Mouse (Mus musculus) left cerebral cortex, adult 9 months (tissue): Measurements from ENCODE around the gene Agpat4.
A peak's percentile ranks its signal among the peaks of the same experiment; 100 is the strongest.
"Not testable (repeated sequence)": the region's sequence is repeated elsewhere in the genome, so short reads cannot be mapped to it uniquely, and the experiment has no call there.

Source experiments
- DNase-seq, 2 experiments: peaks; one replicate each; pipeline ENCODE4 v3.0.0; 2022; ENCODE audit warnings: low spot score in 2 of 2

Gene Agpat4

DNA sequence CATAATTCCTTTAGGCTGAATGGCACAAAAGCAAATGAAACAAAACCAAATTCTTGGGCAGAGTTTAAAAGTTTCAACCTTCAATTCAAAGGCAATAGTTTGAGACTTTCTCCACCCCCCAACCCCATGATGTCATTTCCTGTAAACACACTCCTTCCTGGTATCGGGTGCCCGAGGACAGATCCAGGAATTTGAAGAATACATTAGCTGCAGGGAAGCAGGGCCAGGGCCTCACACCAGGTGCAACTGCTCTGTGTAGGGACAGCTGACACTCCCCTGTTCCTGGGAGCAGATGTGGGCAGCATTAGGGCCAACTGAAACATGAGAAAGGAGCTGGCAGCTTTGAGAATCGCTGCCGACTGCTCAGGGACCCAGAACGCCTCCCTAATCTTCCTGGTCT is 76.6 kb downstream of the Agpat4 start:
- DNase-seq, result no peak

DNA sequence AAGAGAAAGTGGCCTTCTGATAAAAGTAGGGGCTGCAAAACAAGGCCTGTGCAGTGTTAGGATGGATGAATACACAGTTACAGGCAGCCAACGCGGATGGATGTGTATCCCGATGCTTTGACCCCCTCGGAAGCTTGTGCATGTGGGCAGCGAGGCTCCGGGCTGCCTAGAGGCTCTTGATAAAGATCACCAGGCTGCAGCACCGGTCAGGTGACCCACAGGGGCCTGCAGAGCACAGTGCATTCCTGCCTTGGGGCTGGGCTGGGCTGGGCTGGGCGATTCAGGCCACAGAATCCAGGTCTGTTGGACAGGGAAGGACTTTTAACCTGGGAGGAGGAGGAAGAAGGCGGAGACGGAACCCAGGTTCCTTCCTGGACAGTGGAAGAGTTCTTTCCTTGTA is 77.1 kb downstream of the Agpat4 start:
- no peak for DNase-seq

GRCm38 (mm10) chr17:12199933-12200332 is 81.4 kb downstream of the Agpat4 start:
- DNase-seq, result no peak

GRCm38 (mm10) chr17:12201086-12201485 is 82.6 kb downstream of the Agpat4 start:
- no peak for DNase-seq

GRCm38 (mm10) chr17:12203414-12203897 is 85.0 kb downstream of the Agpat4 start:
- peak in 1 of 2 experiments; percentile 49 for DNase-seq

- DNase-seq, result no peak
These were observed 85.7 kb downstream of the Agpat4 start for GRCm38 (mm10) chr17:12204246-12204645.

- no peak for DNase-seq
These were observed 86.1 kb downstream of the Agpat4 start for GRCm38 (mm10) chr17:12204689-12205014.

GRCm38 (mm10) chr17:12205015-12205693 is 86.7 kb downstream of the Agpat4 start:
- no peak for DNase-seq

DNA sequence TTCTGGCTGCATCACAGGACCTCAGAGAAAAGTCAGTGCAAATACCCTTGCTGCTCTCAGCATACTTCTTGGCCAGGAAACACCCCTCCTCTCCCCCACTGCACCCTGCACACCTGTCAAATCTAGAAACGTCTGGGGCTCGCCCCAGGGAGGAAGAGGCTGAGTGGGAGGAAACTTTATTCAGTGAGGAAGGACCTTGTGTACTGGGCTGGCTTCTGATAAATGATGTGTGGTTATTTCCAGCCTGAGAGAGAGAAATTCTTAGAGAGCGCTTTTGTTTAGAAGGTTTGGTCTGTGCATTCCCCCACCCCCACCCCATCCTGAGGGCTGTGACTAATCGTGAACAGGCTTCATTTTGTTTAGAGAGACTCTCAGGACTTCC is 87.2 kb downstream of the Agpat4 start:
- DNase-seq, result no peak

DNA sequence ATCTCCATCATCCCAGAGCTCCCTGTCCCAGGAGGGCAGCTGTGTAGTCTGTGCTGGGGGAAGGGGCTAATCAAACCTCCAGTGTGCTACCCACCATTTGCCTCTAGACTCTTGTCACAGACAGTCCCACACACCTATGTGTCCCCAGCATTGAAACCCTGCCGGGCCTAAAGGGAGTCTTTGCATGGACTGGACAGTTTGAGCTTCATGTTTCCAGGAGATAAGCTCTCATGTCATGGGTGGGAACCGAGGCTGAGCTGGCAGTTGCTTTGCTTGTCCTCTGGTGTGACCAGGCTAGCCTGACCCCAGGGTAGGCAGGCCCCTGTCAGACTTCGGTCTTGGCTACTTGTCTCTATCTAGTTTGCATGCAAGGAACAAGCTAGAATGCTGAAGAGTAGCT is 87.7 kb downstream of the Agpat4 start:
- DNase-seq, result no peak

- no peak for DNase-seq
These were observed 88.6 kb downstream of the Agpat4 start for GRCm38 (mm10) chr17:12207022-12207548.

DNA sequence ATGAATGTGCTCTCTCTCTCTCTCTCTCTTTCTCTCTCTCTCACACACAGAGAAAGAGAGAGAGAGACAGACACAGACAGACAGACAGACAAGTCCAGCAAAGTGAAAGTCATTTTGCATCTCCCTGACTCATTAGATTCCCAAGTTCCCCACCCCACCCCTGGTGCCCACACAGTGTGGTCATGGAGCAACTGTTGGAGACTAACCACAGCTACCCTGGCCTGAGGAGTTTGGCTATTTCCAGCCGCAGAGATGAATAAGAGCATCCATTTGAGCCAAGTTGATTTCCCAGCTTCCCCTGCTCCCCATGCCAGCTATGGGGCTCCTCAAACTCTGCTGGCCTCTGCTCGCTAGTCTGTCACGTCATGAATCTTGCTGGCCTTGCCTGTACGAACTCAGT is 91.0 kb downstream of the Agpat4 start:
- DNase-seq, result no peak

GRCm38 (mm10) chr17:12210544-12211132 is 92.1 kb downstream of the Agpat4 start:
- DNase-seq, result peak in 1 of 2 experiments; percentile 86

GRCm38 (mm10) chr17:12211890-12212289 is 93.4 kb downstream of the Agpat4 start:
- DNase-seq, result no peak

DNA sequence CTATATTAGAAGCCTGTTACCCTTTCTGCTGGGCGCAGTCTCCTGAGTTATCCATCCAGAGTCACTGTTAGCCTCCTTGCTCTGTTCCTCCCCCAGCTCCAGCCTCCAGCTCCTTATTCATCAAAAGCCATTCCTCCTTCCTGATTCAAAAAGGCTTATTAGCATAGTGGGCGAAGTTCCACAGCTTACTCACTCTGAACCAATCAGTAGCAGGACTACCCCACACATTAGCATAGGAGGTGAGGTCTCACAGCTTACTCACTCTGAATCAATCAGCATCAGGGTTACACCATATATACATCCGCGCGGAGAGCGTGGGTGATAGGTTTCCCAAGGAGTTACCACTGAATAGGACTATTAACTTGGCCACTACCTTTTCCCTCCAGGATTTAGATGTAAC is 93.8 kb downstream of the Agpat4 start:
- DNase-seq, result peak in 1 of 2 experiments; percentile 56

GRCm38 (mm10) chr17:12213430-12213829 is 94.9 kb downstream of the Agpat4 start:
- peak in 1 of 2 experiments; percentile 69 for DNase-seq

DNA sequence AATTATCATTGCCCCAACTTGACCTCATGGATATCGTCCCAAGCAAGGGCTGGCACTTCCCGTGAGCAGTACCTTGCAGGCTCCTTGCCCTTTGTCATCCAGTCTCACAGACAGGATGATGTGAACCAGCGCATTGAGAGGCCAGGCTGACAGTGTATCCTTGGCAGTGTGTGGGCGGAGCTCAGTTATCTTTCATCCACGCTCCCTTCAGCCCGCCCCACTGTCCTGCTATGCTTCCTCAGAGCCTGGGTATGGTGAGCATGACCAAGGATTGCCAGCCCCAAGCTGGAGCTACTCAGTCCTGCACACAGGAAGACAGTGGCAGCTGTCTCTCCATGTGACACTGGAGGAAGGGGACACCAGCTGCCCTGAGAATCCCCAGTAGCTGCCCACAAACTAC is 97.7 kb downstream of the Agpat4 start:
- no peak for DNase-seq

DNA sequence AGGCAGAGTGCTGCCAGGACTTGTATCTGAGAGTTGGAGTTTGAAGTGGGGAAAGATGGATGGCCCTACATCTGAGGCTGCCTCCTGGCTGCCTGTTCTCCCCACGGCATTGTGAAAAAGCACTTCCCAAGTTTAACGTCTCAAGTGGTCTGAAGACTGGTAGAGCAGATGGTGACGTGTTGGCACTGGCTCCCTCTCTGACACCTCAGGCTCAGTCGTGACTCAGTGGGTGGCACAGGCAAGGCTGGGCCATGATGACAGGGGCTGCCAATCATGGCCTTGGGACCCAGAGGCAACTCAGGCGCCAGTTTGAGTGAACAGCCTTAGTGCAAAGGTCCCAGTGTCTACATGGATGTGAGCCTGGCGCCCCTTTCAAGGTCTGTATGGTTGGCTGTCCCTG is 103.4 kb downstream of the Agpat4 start:
- DNase-seq, result peak in 1 of 2 experiments; percentile 71

GRCm38 (mm10) chr17:12223682-12224081 is 105.2 kb downstream of the Agpat4 start:
- no peak for DNase-seq

DNA sequence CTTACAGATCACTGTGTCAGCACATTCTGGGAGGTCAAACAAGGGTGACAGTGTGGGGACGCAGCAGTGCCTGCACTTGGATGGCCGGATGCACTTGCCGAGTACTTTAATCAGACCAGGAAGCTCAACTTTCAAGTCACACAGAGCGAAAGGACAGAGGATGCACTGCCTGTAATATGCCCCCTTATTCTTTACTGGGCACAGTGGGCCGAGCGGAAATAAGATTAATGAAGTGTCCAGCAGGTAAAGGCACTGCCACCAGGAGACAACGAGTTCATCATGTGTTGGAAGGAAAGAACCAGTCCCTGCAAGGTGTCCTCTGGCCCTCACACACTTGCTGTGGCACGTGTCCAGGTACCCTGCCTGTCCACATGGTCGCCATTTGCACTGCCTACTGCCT is 105.6 kb downstream of the Agpat4 start:
- DNase-seq, result no peak

GRCm38 (mm10) chr17:12224551-12224950 is 106.0 kb downstream of the Agpat4 start:
- not testable (repeated sequence) for DNase-seq

DNA sequence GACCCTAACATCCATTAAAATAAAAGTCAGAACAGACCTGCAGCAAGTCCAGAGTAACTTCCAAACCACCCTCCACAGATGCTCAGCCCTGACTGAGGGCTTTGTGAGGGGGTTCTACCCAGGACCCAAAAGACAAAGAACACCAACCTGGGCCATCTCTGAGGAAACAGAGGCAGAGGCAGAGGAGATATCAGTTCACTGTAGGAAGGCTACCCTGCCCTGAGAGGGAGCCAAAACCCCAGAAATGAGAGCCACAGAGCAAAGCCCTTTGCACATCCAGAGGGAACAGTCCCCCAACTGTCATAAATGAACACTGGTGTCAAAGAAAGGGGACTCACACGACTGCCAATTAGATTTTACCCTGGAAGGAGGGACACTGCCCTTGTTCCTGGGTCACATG is 106.7 kb downstream of the Agpat4 start:
- DNase-seq, result no peak

DNA sequence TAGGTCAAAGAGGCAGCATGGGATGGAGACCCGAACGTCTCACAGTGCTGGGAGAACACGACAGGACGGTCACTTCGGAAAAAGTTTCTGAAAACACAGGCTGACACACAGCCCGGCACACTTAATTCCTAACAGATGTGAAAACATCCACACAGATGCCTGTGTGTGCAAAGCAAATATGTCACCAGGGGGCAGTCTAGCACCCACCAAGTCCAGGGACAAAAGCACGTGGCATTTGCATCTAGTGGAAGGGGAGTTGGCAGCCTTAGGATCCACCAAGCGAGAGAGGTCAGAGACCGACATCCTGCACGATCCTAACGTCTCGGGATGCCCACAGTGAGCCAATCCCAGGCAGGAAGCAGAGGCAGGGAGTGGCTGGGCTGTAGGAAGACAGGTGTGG is 108.0 kb downstream of the Agpat4 start:
- DNase-seq, result no peak
